Mouse (Mus musculus) cerebellum, adult 9-11 months (tissue): ENCODE results near the gene Ggt1.
"Not testable (repeated sequence)": the region's sequence is repeated elsewhere in the genome, so short reads cannot be mapped to it uniquely, and the experiment has no call there.

Experiments
- DNase-seq: peaks from one replicate; pipeline ENCODE4 v3.0.0; 2022

Ggt1 gene

DNA sequence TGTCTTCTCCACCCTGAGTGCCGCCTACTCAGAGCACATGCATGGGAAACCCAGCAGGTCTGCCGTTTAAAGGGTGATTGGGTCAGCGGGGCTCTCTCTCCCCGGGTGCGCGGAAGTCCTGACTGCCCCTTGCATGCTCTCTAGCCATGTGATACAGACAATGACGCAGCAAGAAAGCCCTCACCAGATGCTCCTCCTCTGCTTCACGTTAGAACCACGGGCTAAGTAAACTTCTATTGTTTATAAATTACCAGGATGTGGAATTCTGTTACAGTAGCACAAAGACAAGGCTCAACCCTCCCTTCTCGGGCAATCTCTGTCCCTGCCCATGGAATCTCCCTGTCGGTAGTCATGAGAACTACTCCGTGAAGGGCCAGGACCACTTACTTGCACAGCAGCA is 10.2 kb upstream of the Ggt1 start:
- DNase-seq = no peak

DNA sequence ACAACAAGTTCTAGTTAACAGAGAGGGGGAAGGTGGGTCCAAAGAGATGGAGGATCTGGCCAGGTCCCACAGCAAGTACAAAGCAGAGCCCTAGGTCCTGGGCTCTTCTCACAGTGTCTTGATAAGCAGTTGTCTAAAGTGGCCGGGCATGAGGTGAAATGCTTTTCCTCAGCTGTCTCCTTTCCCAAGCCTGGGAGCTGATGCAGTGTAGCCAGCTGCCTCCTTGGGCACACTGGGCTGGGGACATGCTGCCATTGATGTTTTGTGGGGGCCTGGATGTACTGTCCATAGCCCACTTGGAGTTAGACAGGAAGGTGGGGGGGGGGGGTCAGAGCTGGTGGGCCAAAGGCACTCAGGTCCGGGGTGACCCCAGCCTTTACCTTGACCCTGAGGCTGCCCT is 9.3 kb upstream of the Ggt1 start:
- no peak for DNase-seq

DNA sequence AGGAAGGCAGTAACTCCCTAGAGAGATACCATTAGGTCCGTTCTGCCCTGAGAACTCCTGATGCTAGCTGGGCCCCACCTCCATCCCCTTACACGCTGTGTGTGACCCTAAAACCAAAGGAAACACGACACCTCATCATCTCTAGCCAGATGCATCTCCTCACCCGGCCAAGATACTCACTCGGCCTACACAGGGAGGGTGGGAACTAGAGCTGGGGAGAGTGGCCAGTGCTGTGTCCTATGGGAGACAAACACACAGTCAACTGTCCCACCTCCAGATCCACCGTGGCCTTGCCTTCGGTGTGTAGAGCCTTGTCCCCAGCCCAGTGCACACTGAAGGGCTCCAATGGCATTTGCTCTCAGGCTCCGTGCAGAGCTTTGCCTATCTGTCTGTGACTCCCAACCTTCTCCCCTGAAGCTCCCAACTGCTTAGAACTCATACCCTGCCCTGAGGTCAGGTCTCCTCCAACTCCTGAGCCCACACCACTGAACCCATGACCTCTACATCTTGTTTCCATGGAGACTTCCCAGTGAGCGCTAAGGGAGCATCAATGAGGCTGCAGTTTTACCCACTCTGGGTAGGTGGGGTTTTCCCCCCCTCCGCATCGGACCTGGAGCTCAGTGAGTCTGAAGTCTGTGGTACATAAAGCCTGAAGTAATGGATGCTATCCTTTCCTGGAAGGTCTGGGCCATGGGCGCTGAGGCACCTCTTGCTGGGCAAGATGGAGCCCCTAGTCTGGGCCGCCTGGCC is 8.5 kb upstream of the Ggt1 start:
- no peak for DNase-seq

DNA sequence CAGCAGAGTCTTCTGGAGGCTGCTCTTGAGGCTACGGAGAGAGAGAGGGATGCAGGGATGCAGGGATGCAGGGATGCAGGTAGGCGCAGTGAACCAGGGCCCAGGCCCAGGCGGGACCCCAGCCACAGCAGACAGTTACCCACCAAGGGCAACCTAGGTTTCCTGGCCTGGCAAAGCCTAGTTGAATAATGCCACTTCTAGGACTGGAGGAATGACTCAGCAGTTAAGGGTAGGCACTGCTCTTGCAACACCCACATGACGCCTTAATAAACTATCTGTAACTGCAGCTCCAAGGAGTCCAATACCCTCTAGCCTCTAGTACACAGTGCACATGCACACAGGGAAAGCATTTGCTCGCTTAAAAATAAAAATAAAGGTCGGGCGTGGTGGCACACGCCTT is 7.3 kb upstream of the Ggt1 start:
- DNase-seq = no peak

GRCm38 (mm10) chr10:75555557-75555956 is 5.8 kb upstream of the Ggt1 start:
- DNase-seq = no peak

- DNase-seq = peak; percentile 75
These were observed 5.4 kb upstream of the Ggt1 start for GRCm38 (mm10) chr10:75556026-75556425.

- DNase-seq = peak; percentile 89
These were observed 2.9 kb upstream of the Ggt1 start for GRCm38 (mm10) chr10:75558515-75558914.

GRCm38 (mm10) chr10:75559041-75559675 is 2.2 kb upstream of the Ggt1 start:
- DNase-seq = peak; percentile 61

- DNase-seq = peak; percentile 86
These were observed 1.5 kb upstream of the Ggt1 start, which contains the start of gene Lrrc75b for GRCm38 (mm10) chr10:75559676-75560548. Lrrc75b (minus strand) TSS chr10:75560330.

DNA sequence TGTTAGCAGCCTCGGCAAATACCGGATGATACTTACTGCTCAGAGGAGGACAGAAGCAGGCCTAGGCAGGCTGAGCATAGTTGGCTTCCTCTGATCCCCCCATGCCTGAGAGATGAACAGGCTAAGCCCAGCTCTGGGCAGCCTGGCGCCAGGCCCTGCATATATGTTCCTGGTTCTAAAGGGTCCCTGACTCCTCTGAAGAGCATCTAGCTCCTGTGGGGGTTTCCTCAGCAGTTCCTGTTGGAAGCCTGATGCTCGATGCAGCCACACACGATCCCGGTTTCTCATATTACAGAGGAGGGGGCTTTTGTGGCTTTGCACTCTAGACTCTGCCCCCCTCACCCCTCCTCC is 880 bp upstream of the Ggt1 start:
- DNase-seq = no peak

DNA sequence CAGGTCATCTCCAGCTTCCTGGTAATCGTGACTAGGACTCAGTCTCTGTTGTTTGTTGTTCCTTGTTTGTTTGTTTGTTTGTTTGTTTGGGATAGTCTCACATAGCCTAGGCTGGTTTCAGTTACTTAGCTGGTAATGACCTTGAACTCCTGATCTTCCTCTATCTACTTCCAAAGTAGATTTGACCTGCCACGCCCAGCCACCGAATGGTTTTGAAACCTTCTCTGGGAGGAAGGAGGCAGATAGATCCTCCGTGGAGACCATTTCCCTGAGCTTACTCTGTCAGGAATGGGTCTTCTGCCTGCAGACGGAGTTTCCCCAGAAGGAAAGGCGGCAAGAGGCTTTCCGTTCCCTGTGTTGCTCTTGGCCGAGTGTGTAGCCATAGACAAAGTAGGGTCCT is 1.2 kb downstream of the Ggt1 start:
- DNase-seq = peak; percentile 7

GRCm38 (mm10) chr10:75564687-75565265 is 3.4 kb downstream of the Ggt1 start:
- DNase-seq = no peak

DNA sequence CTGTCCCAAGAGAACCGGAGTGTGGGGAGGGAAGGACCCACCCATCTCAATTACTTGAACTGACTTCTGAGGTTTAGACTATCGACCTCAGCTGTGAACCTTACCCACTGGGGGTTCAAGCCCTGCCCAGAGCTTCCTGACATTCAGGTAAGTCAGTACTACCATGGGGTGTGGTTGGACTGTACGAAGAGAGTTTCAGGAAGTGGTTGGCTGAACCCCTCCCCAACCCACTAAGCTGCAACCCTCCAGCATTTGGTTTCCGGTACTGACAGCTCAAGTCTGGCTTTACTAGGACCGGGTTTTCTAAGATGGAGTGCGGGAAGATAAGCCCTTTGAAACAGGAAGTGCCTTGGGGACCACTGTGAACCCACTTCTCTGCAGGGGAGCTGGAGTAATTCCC is 4.0 kb downstream of the Ggt1 start:
- no peak for DNase-seq

DNA sequence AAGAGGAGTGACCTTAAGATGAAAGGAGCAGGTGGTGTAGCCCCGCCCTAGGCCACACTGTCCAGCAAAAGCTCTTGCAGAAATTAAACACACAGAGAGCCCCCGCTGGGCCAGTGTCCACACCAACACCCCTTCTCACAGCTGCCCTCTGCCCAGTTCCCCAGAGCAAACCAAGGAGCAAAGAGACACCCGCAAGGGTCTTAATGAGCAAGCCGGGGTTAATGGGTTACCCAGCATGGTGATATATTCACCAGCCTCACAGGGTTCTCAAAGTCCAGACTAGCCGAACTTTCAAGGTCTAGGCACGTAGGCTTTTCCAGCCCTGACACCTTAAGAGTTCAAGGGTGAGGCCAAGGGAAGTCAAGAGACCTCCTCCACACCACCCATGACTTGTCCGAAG is 4.5 kb downstream of the Ggt1 start:
- DNase-seq = peak; percentile 5

GRCm38 (mm10) chr10:75566321-75566720 is 4.9 kb downstream of the Ggt1 start:
- DNase-seq = no peak

DNA sequence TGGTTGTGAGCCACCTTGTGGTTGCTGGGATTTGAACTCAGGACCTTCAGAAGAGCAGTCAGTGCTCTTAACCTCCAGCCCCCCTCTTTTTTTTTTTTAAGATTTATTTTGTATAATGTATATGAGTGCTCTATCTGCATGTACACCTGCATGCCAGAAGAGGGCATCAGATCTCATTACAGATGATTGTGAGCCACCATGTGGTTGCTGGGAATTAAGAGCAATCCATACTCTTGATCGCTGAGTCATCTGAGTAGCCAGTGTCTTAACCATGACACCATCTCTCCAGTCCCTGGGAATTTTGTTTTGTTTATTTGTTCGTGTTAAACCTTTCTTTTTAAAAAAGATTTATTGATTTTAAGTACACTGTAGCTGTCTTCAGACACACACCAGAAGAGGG is 5.4 kb downstream of the Ggt1 start:
- not testable (repeated sequence) for DNase-seq

DNA sequence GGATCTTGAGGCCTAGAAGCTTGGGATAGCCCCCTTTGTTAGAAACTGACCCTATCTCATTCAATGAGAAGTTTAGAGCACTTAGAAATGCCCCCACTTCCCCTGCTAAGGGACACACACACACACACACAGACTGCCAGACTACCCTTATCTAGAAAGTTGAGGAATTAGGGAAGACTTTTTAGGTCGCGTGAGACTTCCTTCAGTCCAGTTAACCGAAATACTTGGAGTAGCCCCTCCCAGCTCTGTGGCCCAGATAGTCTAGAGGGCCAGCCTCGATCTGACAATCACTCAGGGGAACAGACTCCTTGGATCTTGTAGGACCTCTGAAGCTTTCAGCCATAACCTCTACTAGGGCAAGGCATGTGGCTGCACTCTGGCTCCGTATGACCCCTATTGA is 6.6 kb downstream of the Ggt1 start:
- no peak for DNase-seq

- no peak for DNase-seq
These were observed 7.0 kb downstream of the Ggt1 start for GRCm38 (mm10) chr10:75568441-75568840.

GRCm38 (mm10) chr10:75568851-75569250 is 7.4 kb downstream of the Ggt1 start:
- DNase-seq = no peak

- DNase-seq = no peak
These were observed 9.7 kb downstream of the Ggt1 start for GRCm38 (mm10) chr10:75570981-75571657.

- no peak for DNase-seq
These were observed 10.5 kb downstream of the Ggt1 start for GRCm38 (mm10) chr10:75571937-75572336.

DNA sequence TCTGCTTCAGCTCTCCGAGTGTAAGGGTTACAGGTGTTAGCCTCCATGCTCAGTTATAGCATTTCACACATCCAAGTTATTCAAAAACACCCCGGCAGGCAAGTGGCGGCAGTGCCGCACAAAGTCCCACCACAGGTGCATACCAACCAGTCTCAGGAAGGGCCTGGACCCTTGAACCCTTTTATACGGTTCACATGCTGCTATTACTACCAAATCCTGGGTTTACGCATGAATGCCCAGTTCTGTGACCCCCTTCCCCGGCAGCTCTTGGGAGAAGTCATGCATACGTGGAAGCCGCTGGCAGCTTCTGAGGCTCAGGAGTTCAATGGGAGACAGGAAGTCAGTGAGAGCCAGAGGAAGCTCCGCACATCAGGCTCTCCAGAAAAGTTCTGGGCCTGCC is 11.8 kb downstream of the Ggt1 start:
- no peak for DNase-seq

- DNase-seq = no peak
These were observed 12.6 kb downstream of the Ggt1 start for GRCm38 (mm10) chr10:75573965-75574364.
